Mouse (Mus musculus): ENCODE results near the gene Prl2c5. TPM values are rescaled to one million over a fixed set of nuclear protein-coding genes. Genes with fewer than 3 reads are reported as not detected.

Gene Prl2c5
- polyA plus RNA-seq (2015; fragmentation: Nextera tagmentation; extraction: Ambion mirVana), result not detected in 2 replicates

DNA sequence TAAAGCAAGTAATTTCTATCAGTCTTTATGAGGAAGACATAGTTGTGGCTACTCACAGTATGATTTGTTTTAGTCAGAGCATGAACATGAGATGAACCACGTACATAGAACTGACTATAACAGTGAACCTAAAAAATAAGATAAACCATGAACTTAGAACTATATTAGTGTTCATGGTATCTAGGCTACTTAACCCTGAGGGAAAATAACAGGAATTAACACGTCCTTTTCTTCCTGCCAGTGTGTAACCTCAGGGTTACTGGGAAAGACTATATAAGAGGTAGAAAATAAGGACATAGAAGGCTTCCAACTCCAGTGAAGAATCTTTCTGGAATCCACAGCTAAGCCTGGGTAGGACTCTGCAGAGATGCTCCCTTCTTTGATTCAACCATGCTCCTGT, at the start of gene Prl2c5:
Gene Prl2c5, plus strand, starts transcription at position 301 of the 400 bp plus-strand sequence.

Other genes with a start within 250 kb of the Prl2c5 start
- 0.25 TPM in 1 of 2 replicates, not detected in the other for gene Prl2c2, start 177.3 kb upstream of the Prl2c5 start, polyA plus RNA-seq (2015; fragmentation: Nextera tagmentation; extraction: Ambion mirVana)
- gene Gpr137b, start 211.3 kb downstream of the Prl2c5 start, polyA plus RNA-seq (2015; fragmentation: Nextera tagmentation; extraction: Ambion mirVana), result 8.4 and 16.8 TPM in 2 replicates